Mouse (Mus musculus): ENCODE results near the gene Shroom2.

The Shroom2 gene

DNA sequence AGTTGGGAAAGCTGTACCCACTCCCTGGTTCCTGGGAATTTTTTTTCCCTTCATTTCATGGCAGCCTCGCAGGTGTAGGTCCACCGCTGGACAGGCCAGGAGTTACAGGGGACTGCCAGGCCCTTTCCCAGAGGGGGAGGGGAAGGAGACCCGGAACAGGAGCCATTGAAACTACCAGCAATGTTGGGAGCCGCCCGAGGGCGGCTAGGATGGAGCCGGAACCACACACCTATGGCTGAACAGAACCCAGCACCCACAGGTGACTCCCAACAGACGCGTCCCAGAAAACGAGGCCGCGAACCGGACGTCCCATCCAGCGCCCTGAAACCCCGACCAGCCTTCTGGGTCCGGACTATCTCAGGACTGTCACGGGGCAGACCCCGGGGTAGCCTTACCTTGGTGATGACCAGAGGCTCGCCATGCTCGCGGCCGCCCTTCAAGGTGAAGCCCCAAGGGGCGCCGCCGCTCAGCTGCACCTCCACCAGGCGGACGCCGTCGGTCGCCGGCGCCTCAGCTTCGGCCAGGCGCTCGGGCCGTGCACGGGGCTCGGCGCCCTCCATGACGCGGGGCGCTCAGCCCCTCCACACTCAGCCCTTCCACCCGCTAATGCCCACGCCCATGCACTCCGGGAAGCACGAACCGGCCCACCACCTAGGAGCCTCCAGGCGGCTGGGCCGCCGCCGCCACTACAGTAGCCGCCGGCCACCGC is at the start of gene Shroom2:
Shroom2 (minus strand) TSS at position 575 of the 709 bp plus-strand sequence.
- in situ Hi-C loops (cut with MboI, MseI) = no loop called here

DNA sequence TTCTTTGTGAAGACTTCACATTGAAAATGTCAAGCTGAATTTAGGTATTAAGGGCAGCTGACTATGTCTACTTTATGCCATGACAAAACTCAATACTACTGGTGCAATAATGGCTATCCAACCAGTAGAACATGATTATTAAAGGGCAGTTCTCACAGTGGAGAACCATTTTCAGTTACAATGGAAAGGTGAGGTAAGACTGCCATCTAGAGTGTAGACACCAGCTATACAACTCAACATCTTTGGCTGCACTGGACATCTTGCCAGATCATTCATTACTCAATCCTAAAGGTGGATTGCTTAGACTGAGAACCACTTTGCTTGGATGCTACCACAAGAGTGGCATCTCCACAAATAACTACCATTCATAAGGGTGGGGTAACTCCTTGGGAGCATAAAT is 49.7 kb upstream of the Shroom2 start:
- in situ Hi-C loops (cut with MboI, MseI) = no loop called here

DNA sequence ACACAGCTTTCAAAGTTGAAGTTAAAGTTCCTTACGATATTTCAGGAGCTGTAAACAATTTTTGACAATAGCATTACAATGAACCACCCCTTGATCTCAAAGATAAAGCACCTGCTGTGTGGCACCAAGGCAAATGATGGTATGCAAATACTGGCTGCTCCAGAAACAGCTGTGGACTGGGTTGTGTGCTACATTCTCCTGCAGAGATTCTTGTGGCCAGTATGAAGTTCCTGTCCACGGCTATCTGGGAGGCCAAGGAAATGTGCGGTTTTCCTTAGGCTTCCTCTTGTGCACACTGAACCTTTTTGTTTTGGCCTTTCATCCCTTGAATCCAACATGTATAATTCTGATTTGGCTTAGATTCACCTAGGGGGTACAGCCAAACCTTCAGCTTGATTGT is 44.1 kb upstream of the Shroom2 start:
- in situ Hi-C loops (cut with MboI, MseI) = no loop called here

DNA sequence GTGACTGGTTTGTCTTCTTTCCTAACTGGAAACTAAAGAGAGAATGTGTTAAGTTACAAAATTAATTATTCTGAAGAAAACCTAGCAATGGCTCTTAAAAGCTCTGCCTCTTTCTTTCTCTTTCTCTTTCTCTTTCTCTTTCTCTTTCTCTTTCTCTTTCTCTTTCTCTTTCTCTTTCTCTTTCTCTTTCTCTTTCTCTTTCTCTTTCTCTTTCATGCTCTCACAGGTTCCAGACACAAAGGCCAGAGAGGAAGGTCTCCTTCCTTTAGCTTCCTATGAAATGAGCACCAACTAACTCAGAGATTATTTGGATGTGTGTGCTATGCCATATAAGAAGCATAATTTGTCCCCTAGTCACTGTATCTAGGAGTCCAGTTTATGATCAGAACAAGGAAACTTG is 36.1 kb upstream of the Shroom2 start:
- in situ Hi-C loops (cut with MboI, MseI) = no loop called here

DNA sequence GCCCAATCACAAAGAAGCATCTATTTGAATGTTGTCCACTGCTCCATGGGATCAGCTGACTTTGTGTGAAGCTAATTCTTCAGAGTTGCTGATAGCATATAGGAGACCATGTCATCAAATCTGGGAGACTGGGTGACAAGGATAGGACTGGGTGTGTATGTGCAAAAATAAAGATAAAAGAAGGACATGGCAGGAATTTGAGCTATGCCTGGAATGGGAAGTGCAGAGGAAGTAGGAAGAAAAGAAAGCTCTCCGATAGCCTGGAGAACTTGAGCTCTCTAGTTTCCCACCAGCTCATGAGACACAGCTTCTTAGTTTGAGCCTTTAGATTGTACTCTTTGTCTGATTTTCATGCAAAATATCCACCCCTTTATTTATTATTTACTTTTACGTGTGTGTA is 19.3 kb upstream of the Shroom2 start:
- in situ Hi-C loops (cut with MboI, MseI) = no loop called here

DNA sequence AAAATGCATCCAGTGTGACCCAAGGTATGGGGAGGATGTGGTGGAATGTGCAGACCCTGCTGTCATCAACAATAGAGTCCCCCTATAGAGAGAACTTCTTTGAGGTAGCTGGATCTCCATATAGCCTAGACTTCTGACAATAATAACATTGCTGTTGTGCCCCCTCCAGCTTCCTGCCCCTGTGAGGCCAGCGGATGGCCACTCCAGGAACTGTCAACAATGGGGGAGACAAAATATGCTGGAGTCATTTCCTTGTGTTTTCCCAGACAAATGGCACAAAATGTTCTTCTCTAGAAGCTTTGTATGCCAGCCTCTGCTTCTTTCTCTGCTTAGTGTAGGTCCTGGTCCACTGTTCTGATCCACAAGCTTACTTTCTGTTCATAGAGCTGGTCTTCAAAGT is 18.9 kb upstream of the Shroom2 start:
- in situ Hi-C loops (cut with MboI, MseI) = no loop called here

DNA sequence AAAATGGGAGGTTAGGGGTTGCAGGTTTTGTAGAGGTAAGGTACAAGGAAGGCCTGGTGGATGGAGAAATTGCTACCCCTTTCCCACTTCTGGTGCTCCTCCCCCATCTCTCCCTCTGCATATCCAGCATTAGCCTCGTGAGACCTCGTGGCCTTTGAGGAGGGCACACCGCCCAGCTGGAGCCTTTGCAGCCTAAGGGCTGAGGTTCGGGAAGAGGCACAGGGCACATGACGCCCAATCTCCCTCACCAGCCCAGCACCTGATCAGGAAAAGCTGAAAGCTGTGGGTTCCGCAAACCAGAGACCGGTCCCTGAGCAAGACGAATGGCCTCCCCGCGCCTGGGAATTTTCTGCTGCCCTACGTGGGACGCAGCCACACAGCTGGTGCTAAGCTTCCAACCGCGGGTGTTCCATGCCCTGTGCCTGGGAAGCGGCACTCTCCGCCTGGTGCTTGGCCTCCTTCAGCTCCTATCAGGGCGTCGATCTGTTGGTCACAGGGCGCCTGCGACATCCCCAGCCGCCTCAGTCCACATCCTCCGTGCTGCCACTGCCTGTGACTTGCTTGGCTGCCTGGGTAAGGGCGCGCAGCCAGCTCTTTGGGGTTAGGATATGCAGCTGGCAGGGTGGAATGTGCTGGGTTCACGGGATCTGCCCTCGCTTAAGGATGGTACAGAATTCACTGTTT is 12.6 kb upstream of the Shroom2 start, which contains the start of gene Gpr143:
Gpr143 (plus strand) TSS at position 202 of the 684 bp plus-strand sequence.
- in situ Hi-C loops (cut with MboI, MseI) = no loop called here

DNA sequence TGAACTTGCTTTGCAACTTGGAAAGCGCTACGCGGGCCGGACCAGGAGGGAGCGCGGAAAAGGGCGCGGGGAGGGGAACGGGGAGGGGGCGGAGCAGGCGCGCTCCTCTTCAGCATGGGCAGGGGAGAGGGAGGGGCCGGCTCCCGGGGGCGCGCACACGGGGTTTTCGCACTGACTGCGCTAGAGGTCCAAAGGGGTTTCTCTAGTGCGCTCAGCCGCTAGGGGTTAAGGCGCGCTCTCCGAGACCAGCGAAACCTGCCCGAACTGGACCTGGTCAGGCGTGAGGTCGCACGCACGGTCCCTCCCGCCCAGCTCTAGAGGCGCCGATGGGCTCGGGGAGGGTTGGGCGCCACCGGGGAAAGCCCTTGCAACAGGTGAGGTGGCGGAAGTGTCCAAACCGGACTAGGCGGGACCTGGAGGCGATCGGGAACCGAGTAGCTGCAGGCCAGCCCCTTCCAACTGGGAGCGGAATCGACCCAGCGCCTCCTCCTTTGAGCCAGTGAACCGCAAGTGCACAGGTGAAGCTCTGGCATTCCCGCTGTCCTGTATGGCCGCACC is 414 bp upstream of the Shroom2 start:
- in situ Hi-C loops (cut with MboI, MseI) = no loop called here

DNA sequence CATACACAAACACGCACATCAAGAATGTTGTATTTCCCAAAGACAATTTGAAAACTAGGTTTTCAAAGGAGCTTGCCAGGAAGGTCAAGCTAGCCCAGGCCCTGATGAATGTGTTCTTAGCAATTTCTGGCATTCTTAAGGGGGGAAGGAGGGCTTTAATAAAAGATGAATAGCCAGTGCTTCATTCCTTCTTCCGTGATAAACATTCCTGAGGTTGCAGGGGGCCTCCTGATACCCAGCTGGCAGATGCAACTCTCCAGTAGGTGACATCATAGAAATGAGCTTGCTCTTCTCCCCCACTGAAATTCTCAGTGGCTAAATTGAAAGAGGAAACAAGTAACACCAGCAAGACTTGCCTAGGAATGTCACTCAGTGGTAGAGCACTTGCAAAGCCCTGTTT is 5.1 kb downstream of the Shroom2 start:
- in situ Hi-C loops (cut with MboI, MseI) = no loop called here

DNA sequence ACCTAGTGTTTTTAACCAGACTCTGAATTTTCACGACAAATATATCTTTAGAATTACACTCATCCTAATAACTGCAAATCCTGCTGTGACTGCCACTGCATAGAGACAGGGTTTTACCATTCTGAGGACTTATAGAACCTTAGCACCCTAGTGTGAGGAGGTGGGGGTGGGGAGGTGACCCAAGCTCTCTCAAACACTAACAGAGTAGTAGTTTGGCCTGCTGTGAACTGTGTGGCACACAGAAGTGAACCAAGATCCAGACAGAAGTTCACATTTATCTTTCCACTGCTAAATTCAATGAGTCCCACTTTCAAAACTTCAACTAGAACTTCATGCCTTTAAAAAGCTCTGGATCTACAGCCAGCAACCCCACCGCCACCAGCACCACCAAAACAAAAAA is 6.4 kb downstream of the Shroom2 start:
- in situ Hi-C loops (cut with MboI, MseI) = no loop called here

DNA sequence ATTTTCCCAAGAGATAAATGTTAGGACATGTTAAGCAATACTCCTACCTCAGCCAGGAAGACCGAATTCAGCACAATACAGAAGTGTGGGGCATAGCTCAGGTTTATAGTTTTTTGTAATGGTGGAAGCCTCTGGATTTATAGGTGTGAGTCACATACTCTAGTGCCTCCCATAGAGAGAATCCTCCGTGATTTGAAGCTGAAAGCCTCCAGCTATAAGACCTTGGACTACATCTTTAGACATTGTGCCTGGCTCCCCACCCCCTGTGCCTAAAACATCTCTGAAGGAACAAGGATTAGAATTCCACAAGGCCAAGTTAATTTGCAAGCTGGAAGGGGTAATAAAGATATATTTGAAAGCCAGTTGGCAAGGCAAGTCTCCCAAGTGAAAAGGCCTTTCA is 6.8 kb downstream of the Shroom2 start:
- in situ Hi-C loops (cut with MboI, MseI) = no loop called here

DNA sequence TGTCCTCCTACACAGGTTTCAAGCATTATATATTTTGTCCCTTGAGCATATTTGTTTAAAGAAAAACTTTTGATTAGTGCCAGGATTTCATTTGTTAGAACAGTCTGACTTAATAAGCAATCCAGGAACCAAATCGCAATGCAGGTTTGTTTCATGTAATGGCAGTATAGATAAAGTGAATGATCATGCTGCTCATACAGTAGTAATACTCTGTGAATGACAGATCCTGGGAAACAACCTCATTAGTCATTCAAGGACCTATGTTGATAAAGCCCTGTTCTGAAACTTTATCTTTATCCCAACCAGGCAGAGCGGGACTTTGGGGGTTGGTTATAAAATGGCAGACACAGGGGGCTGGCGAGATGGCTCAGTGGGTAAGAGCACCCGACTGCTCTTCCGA is 13.0 kb downstream of the Shroom2 start:
- in situ Hi-C loops (cut with MboI, MseI) = no loop called here

DNA sequence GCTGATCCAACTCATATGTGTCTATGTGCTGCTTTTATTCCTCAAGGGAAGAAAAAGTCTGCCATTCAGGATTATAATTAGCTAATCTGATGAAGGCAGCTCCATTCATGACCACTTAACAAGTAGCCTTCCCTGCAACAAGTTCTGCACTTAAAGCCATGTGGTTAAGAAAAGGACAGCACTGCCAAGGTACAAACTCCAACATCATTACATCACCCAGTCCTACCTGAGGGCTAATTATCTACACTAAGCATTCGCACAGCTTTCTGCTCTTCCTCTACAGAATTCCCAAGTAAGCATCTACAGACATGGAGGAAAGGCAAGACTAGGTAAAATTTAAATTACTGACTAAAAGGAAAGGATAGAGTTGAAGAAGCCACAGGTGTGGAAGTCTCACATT is 13.4 kb downstream of the Shroom2 start:
- in situ Hi-C loops (cut with MboI, MseI) = no loop called here

DNA sequence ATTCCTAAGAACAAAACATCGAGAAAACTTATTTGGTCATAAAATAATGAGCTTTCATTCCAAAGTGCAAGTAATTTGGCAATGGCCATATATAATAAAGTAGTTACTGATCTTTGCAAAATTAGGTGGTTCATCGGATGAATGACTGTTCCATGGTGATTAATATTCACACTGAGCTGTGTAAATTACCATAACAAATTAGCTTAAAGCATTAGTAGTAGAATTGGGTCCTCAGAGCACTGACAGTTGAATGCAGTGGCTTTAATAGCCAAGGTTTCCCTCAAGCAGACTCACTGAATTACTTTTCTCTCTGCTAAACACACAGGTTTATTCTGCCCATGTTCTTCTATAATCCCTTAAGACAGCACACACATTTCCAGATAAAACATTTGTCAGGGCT is 23.3 kb downstream of the Shroom2 start:
- in situ Hi-C loops (cut with MboI, MseI) = no loop called here

DNA sequence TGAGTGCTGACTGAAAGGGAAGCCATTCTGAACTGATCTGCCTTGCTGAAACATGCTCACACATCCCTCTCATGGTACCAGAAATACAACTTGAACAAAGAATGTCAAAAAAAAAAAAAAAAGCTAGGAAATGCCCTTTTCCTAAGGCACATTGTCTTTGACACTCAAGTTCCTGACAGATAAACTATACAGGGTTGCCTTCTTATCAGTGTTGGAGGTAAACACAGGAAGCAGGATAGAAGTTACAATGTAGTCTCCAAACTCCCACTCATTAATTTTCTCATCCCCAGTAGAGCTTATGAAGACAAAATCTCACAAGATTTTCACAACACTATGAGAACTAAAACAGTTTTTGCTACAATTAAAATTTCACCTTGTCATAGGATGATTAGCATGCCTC is 25.6 kb downstream of the Shroom2 start:
- in situ Hi-C loops (cut with MboI, MseI) = no loop called here

DNA sequence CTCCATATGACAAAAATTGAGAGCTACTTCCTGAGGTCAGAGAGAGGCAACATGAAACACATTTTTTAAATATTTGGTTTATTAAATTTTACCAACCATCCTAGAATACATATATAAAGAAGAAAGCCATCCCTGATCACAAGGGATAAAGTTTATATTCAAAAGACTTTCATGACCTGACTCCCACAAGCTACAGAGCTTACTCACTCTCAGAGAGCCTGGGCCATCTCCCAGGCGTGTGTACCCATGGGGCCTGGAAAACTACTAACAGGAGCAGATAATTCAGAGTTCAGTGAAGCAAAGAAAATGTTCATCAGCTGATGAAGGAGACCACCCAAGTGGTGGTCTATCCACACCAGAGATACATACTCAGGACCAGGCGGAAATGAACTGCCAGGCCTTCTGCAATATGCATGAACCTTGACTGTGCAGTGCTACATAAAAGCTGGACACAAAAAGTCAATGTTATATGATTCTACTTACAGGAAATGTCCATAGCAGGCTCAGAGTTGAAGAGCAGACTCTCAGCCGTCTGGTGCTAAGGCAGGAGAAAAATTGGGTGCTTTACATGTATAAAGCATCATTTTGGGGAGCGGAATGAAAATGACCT is 30.4 kb downstream of the Shroom2 start:
- in situ Hi-C loops (cut with MboI, MseI) = no loop called here

DNA sequence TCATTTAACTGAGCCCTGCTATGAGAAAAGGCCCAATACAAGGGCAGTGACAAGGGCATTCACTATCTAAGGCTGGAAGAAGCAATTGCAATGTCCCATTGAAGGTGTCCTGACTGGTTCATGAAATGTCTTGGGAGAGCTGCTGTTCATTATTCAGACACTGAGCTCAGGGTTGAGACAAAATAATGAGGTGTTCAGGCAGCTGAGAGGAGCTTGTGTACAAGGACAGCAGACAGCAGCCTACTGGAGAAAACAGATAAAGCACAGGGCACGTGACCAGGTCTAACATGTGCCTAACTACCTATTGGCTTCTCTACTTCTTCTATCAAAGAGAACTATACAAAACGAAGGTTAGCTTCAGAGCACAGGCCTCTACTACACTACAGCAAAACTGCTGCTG is 31.1 kb downstream of the Shroom2 start:
- in situ Hi-C loops (cut with MboI, MseI) = no loop called here

DNA sequence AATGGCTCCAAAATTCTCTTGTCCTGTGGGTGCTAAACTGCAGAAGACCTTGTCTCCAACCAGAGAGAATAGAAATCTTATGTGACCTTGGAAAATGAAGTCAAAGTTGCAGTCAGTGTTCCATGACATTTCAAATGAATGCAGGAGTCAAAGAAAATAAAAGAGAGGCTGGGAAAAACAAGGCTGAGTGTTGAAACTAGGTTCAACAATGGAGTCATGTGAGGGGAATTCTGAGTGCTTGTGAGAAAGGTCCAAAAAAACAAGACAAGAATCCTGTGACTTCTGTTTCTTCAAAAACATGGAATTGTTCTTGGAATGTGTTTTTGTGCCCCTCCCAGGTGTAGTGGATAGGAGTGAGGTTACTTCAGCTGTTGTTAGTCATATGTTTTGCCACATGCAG is 34.0 kb downstream of the Shroom2 start:
- in situ Hi-C loops (cut with MboI, MseI) = no loop called here

DNA sequence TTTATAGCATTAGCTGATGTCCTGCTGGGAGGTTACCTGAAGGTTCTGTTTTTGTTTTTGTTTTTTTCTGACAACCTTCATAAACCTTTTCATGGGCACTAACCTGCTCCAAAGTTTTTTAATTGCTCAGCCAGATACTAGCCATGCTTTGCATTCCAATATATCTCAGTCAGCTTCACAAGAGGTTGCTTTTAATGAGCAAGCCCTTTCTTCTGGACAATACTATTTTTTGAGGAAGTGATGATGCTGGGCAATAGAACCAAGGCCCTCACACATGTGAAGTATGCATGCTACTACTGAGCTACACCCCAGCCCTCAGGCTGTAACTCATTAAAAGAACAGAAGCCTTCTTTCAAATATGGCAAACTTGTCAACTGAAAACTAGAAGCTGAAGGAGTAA is 52.6 kb downstream of the Shroom2 start:
- in situ Hi-C loops (cut with MboI, MseI) = no loop called here

DNA sequence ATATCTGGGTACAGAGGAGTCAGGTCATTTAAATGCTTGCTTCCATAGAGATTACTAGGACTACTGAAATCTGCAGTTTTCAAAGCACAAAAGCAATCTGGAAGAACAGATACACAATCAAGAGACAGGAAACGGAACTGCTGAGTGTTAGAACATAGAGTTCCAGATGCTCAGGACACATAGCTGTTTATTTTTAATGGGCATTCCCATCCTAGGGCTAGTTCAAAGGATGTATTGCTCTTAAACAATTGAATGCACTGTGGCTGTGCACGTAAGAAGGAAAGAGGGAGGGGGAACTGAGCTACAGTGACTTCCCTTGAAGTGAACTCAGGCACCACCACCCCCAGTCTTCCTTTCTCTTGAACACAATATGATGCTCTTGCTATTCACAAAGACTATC is 58.5 kb downstream of the Shroom2 start:
- in situ Hi-C loops (cut with MboI, MseI) = loop anchor here (5.0 kb wide), 1 partner anchor 1972 kb away; no protein-coding TSS in a partner anchor

DNA sequence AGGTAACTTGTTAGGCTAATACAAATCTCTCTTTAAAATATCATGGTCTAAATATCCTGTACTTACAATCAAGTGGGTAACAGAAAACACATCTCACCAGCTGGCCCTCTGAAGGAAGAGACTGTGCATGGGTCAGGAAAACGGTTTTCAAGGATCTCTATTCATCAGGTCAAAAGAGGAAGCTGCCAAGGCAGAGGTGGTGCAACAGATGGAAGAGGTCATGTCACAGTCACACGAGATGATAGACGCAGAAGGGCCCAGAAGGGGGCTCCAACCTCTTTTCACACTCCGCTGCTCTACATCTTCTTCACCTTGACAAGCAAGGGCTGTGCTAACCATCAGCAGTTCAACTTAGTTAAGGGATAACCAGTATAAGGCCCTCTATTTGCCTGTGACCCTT is 60.9 kb downstream of the Shroom2 start:
- in situ Hi-C loops (cut with MboI, MseI) = no loop called here

DNA sequence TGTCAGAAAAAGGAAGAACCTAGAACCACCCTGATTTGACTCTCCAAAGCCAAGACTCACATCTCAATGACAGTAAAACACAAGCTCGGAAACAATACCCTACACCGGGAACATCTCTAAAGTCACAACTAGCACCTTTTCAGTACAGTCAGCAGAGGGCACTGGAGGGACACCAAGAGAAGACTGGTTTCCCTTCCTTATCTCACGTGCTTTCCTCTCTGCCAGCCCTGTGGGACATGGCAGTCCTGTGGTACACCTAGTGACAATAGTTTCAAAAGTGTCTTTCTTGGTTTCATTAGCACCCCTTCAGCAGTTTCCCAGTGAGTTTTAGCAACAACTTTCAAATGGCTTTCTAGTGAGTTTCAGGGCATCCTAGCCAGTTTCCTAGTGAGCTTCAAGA is 63.9 kb downstream of the Shroom2 start:
- in situ Hi-C loops (cut with MboI, MseI) = no loop called here

DNA sequence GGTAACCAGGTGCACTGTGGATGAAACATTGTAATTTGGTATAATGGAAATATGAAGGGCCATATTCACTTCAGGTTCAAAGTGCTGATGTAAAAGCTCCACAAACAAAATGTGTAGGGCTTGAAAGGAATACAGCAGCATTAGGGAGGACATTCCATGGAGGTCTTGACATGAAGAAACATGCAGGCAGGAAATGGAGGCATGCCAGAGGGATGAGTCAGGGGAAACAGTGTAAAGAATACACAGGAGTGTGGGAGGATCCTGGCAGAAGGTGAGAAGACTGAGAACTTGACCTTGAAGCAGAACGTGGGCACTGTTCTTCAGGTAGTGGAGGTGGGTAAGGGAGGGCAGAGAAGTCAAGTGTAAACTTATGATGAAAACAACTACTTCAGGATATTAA is 65.6 kb downstream of the Shroom2 start:
- in situ Hi-C loops (cut with MboI, MseI) = no loop called here

Measured in T-helper 1 cell (primary cell).